Mouse (Mus musculus): ENCODE results near the gene Zfp598. TPM values are rescaled to one million over a fixed set of nuclear protein-coding genes. Genes with fewer than 3 reads are reported as not detected.
A peak's percentile ranks its signal among the peaks of the same experiment; 100 is the strongest.

Zfp598 gene
- polyA plus RNA-seq (2012; ENCODE audit: insufficient read depth, insufficient read length, missing spikeins) = 28.0 and 29.6 TPM in 2 replicates

GRCm38 (mm10) chr17:24669545-24670245 lies at the start of gene Zfp598:
Zfp598 (plus strand) TSS chr17:24669687.
- TF ChIP-seq POLR2A (IDR thresholded peaks at IDR 0.05; ENCODE audit: borderline replicate concordance, low read depth, low read length) = no peak
- no peak for TF ChIP-seq CTCF (IDR thresholded peaks at IDR 0.05; ENCODE audit: low read depth, low read length)
- Histone ChIP-seq H3K4me3 (ENCODE audit: insufficient read depth, low read length) (peak within 1 kb of the TSS; percentile 70), H3K4me1 (ENCODE audit: control insufficient read depth, insufficient read depth, low read length) (peaks cover 31% of the 10 kb centered on the region), H3K27ac (ENCODE audit: insufficient read depth, low read depth, low read length) (peak within 1 kb of the TSS; percentile 43)

GRCm38 (mm10) chr17:24625472-24625871 lies 44.0 kb upstream of the Zfp598 start:
- no peak for TF ChIP-seq CTCF (IDR thresholded peaks at IDR 0.05; ENCODE audit: low read depth, low read length)
- TF ChIP-seq POLR2A (IDR thresholded peaks at IDR 0.05; ENCODE audit: borderline replicate concordance, low read depth, low read length) = no peak
- H3K27ac ChIP-seq (ENCODE audit: insufficient read depth, low read depth, low read length) = no peak overlapping the region
- H3K4me1 ChIP-seq (ENCODE audit: control insufficient read depth, insufficient read depth, low read length) = no peaks in the 10 kb centered on the region
- no peak overlapping the region for H3K4me3 ChIP-seq (ENCODE audit: insufficient read depth, low read length)

- Histone ChIP-seq H3K27ac (ENCODE audit: insufficient read depth, low read depth, low read length) (no peak overlapping the region), H3K4me3 (ENCODE audit: insufficient read depth, low read length) (no peak overlapping the region), H3K4me1 (ENCODE audit: control insufficient read depth, insufficient read depth, low read length) (peaks cover 11% of the 10 kb centered on the region)
- TF ChIP-seq CTCF (IDR thresholded peaks at IDR 0.05; ENCODE audit: low read depth, low read length) (peak; percentile 80), POLR2A (IDR thresholded peaks at IDR 0.05; ENCODE audit: borderline replicate concordance, low read depth, low read length) (no peak)
These were observed 40.8 kb upstream of the Zfp598 start for GRCm38 (mm10) chr17:24628646-24629045.

- H3K4me3 ChIP-seq (ENCODE audit: insufficient read depth, low read length) = no peak overlapping the region
- no peak for TF ChIP-seq CTCF (IDR thresholded peaks at IDR 0.05; ENCODE audit: low read depth, low read length)
- no peak for TF ChIP-seq POLR2A (IDR thresholded peaks at IDR 0.05; ENCODE audit: borderline replicate concordance, low read depth, low read length)
- no peak overlapping the region for H3K27ac ChIP-seq (ENCODE audit: insufficient read depth, low read depth, low read length)
- peaks cover 11% of the 10 kb centered on the region for H3K4me1 ChIP-seq (ENCODE audit: control insufficient read depth, insufficient read depth, low read length)
These were observed 39.4 kb upstream of the Zfp598 start for GRCm38 (mm10) chr17:24630072-24630471.

- H3K4me3 ChIP-seq (ENCODE audit: insufficient read depth, low read length) = peak within 1 kb of the TSS; percentile 84
- H3K4me1 ChIP-seq (ENCODE audit: control insufficient read depth, insufficient read depth, low read length) = peaks cover 13% of the 10 kb centered on the region
- TF ChIP-seq POLR2A (IDR thresholded peaks at IDR 0.05; ENCODE audit: borderline replicate concordance, low read depth, low read length) (peak; percentile 66; the same call in 1 of the 2 replicates), CTCF (IDR thresholded peaks at IDR 0.05; ENCODE audit: low read depth, low read length) (no peak)
- peak within 1 kb of the TSS; percentile 31 for H3K27ac ChIP-seq (ENCODE audit: insufficient read depth, low read depth, low read length)
These were observed 37.2 kb upstream of the Zfp598 start, which contains the start of the genes Tsc2 and Nthl1 for GRCm38 (mm10) chr17:24632167-24632812. Tsc2 (minus strand) TSS chr17:24632630. Nthl1 (plus strand) TSS chr17:24632680.

- TF ChIP-seq POLR2A (IDR thresholded peaks at IDR 0.05; ENCODE audit: borderline replicate concordance, low read depth, low read length) (no peak), CTCF (IDR thresholded peaks at IDR 0.05; ENCODE audit: low read depth, low read length) (no peak)
- peaks cover 13% of the 10 kb centered on the region for H3K4me1 ChIP-seq (ENCODE audit: control insufficient read depth, insufficient read depth, low read length)
- H3K4me3 ChIP-seq (ENCODE audit: insufficient read depth, low read length) = peak overlapping the region; percentile 84
- H3K27ac ChIP-seq (ENCODE audit: insufficient read depth, low read depth, low read length) = peak overlapping the region; percentile 31
These were observed 36.6 kb upstream of the Zfp598 start for GRCm38 (mm10) chr17:24632813-24633449.

GRCm38 (mm10) chr17:24633831-24634230 lies 35.7 kb upstream of the Zfp598 start:
- H3K27ac ChIP-seq (ENCODE audit: insufficient read depth, low read depth, low read length) = no peak overlapping the region
- no peak overlapping the region for H3K4me3 ChIP-seq (ENCODE audit: insufficient read depth, low read length)
- TF ChIP-seq POLR2A (IDR thresholded peaks at IDR 0.05; ENCODE audit: borderline replicate concordance, low read depth, low read length) (no peak), CTCF (IDR thresholded peaks at IDR 0.05; ENCODE audit: low read depth, low read length) (no peak)
- H3K4me1 ChIP-seq (ENCODE audit: control insufficient read depth, insufficient read depth, low read length) = peaks cover 13% of the 10 kb centered on the region

GRCm38 (mm10) chr17:24635024-24635423 lies 34.5 kb upstream of the Zfp598 start:
- H3K4me1 ChIP-seq (ENCODE audit: control insufficient read depth, insufficient read depth, low read length) = peaks cover 13% of the 10 kb centered on the region
- no peak overlapping the region for H3K27ac ChIP-seq (ENCODE audit: insufficient read depth, low read depth, low read length)
- no peak overlapping the region for H3K4me3 ChIP-seq (ENCODE audit: insufficient read depth, low read length)
- TF ChIP-seq POLR2A (IDR thresholded peaks at IDR 0.05; ENCODE audit: borderline replicate concordance, low read depth, low read length) (no peak), CTCF (IDR thresholded peaks at IDR 0.05; ENCODE audit: low read depth, low read length) (no peak)

- Histone ChIP-seq H3K4me1 (ENCODE audit: control insufficient read depth, insufficient read depth, low read length) (peaks cover 13% of the 10 kb centered on the region), H3K27ac (ENCODE audit: insufficient read depth, low read depth, low read length) (no peak overlapping the region), H3K4me3 (ENCODE audit: insufficient read depth, low read length) (no peak overlapping the region)
- TF ChIP-seq CTCF (IDR thresholded peaks at IDR 0.05; ENCODE audit: low read depth, low read length) (no peak), POLR2A (IDR thresholded peaks at IDR 0.05; ENCODE audit: borderline replicate concordance, low read depth, low read length) (no peak)
These were observed 33.8 kb upstream of the Zfp598 start for GRCm38 (mm10) chr17:24635694-24636093.

Data from bone marrow macrophage, adult 2 months (primary cell).